In the genomic region with DNA sequence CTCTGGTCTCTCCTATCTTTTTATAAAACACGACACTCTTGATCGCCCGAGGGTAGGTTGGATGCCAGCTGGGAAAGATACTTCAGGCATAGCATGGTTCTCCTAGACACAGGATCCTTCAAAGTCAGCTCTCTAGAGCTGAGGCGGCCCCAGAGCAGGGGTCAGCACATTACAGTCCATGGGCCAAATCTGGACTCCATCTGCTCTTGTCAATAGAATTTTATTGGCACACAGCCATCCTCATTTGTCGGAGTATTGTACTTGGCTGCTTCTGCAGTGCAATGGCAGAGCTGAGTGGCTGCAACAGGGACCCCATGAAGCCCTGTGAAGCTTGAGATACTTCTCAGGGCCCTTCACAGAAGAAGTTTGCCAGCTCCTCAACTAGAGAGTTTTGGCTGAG, we compare ENCODE assay signal across 15 mouse cellular contexts. TPM values are rescaled to one million over a fixed set of nuclear protein-coding genes. Genes with fewer than 3 reads are reported as not detected.
DNase-seq lines count a peak whose midpoint lies in the region; ATAC-seq and TF ChIP-seq lines count a peak whose summit lies in the region.
"Had no signal": no experiment of that assay in that cellular context is flagged by ENCODE, and none has a peak within 500 bp of the region (broad histone marks: within the 10 kb centered on the region; RNA-seq: fewer than 3 reads in every experiment).

No protein-coding gene starts in this region.

- 51% methylated on average over 5 of the region's 5 CpGs for WGBS in intestine, embryonic 16.5 days
- WGBS in intestine, postnatal 0 days: 39% methylated on average over 5 of the region's 5 CpGs
- WGBS in lung, embryonic 16.5 days: 17% methylated on average over 5 of the region's 5 CpGs
- 41% methylated on average over 5 of the region's 5 CpGs for WGBS in lung, adult 2 months
- WGBS in embryonic facial prominence, embryonic 10.5 days: 72% methylated on average over 5 of the region's 5 CpGs
- WGBS in limb, embryonic 14.5 days: 58% methylated on average over 5 of the region's 5 CpGs
- 68% methylated on average over 5 of the region's 5 CpGs for WGBS in liver, postnatal 0 days (ENCODE audit: insufficient replicate concordance)

- ATAC-seq in intestine, embryonic 16.5 days: 0 out of 2 replicates have a peak, but pooled peaks have one; percentile 23
- ATAC-seq in intestine, postnatal 0 days: no peak
- ATAC-seq in lung, embryonic 16.5 days (ENCODE audit: low read depth): peak; percentile 83
- peak; percentile 56 for ATAC-seq in limb, embryonic 14.5 days (ENCODE audit: low FRiP score, low read depth)
- no peak for ATAC-seq in liver, postnatal 0 days
- ATAC-seq: activated CD4-positive, CD25-positive, alpha-beta regulatory T cell, adult 4 months had no signal

- H3K4me3 ChIP-seq in intestine, embryonic 16.5 days (ENCODE audit: low read length): no peak overlapping the region
- H3K4me3 ChIP-seq in intestine, postnatal 0 days (ENCODE audit: low read depth, low read length): no peak overlapping the region
- H3K4me3 ChIP-seq in lung, embryonic 16.5 days (ENCODE audit: low read length): no peak overlapping the region
- H3K4me3 ChIP-seq in lung, adult 2 months (replicated peaks; ENCODE audit: extremely low read depth, low read depth, low read length): no peak overlapping the region
- H3K4me3 ChIP-seq in embryonic facial prominence, embryonic 10.5 days: no peak overlapping the region
- H3K4me3 ChIP-seq in limb, embryonic 14.5 days (replicated peaks; ENCODE audit: low read length): no peak overlapping the region
- no peak overlapping the region for H3K4me3 ChIP-seq in liver, postnatal 0 days (ENCODE audit: low read depth, low read length)
- H3K4me3 ChIP-seq: heart, embryonic 13.5 days; hindbrain, embryonic 15.5 days had no signal

- no peaks in the 10 kb centered on the region for H3K9me3 ChIP-seq in intestine, embryonic 16.5 days (ENCODE audit: control insufficient read depth, low read length)
- no peaks in the 10 kb centered on the region for H3K9me3 ChIP-seq in intestine, postnatal 0 days (ENCODE audit: control insufficient read depth)
- H3K9me3 ChIP-seq in lung, embryonic 16.5 days (ENCODE audit: control insufficient read depth, low read length): peaks cover 6% of the 10 kb centered on the region
- H3K9me3 ChIP-seq in embryonic facial prominence, embryonic 10.5 days: peaks cover 3% of the 10 kb centered on the region
- no peaks in the 10 kb centered on the region for H3K9me3 ChIP-seq in limb, embryonic 14.5 days (ENCODE audit: control insufficient read depth, low read length)
- no peaks in the 10 kb centered on the region for H3K9me3 ChIP-seq in liver, postnatal 0 days (ENCODE audit: low read length)
- H3K9me3 ChIP-seq: hindbrain, embryonic 15.5 days had no signal

- no peak for DNase-seq in lung, adult 2 months
- no peak for DNase-seq in embryonic facial prominence, embryonic 10.5 days (ENCODE audit: low spot score)
- peak; percentile 72 for DNase-seq in limb, embryonic 14.5 days (ENCODE audit: low spot score)
- DNase-seq in liver, postnatal 0 days: no peak
- DNase-seq: adrenal gland, postnatal 36 days; cerebellum, postnatal 36 days; lung, adult 18-20 months; right cerebral cortex, postnatal 25 days; thymus, postnatal 25 days had no signal

- H3K4me1 ChIP-seq in intestine, embryonic 16.5 days (ENCODE audit: control insufficient read depth, insufficient read depth, low read length): 0 out of 2 replicates have a peak, but pooled peaks cover 6% of the 10 kb centered on the region
- H3K4me1 ChIP-seq in intestine, postnatal 0 days (replicated peaks; ENCODE audit: control insufficient read depth, insufficient read depth, low read length): no peaks in the 10 kb centered on the region
- peaks cover 27% of the 10 kb centered on the region for H3K4me1 ChIP-seq in lung, embryonic 16.5 days (replicated peaks; ENCODE audit: control insufficient read depth, insufficient read depth, low read length)
- no peaks in the 10 kb centered on the region for H3K4me1 ChIP-seq in lung, adult 2 months (ENCODE audit: control insufficient read depth, insufficient read depth, low read length)
- H3K4me1 ChIP-seq in embryonic facial prominence, embryonic 10.5 days: peaks cover 40% of the 10 kb centered on the region
- peaks cover 13% of the 10 kb centered on the region; the same call in 1 of the 2 replicates for H3K4me1 ChIP-seq in limb, embryonic 14.5 days (ENCODE audit: control insufficient read depth, insufficient read depth, low read length)
- H3K4me1 ChIP-seq in liver, postnatal 0 days (ENCODE audit: insufficient read depth): peaks cover 4% of the 10 kb centered on the region; the same call in 1 of the 2 replicates

- H3K27ac ChIP-seq in intestine, embryonic 16.5 days (ENCODE audit: low read length): no peak overlapping the region
- H3K27ac ChIP-seq in intestine, postnatal 0 days (ENCODE audit: low read depth, low read length): no peak overlapping the region
- no peak overlapping the region for H3K27ac ChIP-seq in lung, embryonic 16.5 days (ENCODE audit: low read length)
- peak overlapping the region; percentile 87; the same call in 1 of the 2 replicates for H3K27ac ChIP-seq in embryonic facial prominence, embryonic 10.5 days (replicated peaks)
- H3K27ac ChIP-seq in limb, embryonic 14.5 days (replicated peaks; ENCODE audit: low read depth, low read length): no peak overlapping the region
- H3K27ac ChIP-seq in liver, postnatal 0 days (ENCODE audit: low read depth): no peak overlapping the region
- H3K27ac ChIP-seq: hindbrain, embryonic 15.5 days had no signal

- H3K9ac ChIP-seq in intestine, embryonic 16.5 days (ENCODE audit: low read depth, low read length): no peak overlapping the region
- H3K9ac ChIP-seq in intestine, postnatal 0 days (ENCODE audit: low read depth, low read length): no peak overlapping the region
- no peak overlapping the region for H3K9ac ChIP-seq in lung, embryonic 16.5 days (ENCODE audit: low read length)
- H3K9ac ChIP-seq in limb, embryonic 14.5 days (ENCODE audit: low read depth, low read length, severe bottlenecking): no peak overlapping the region
- H3K9ac ChIP-seq in liver, postnatal 0 days (replicated peaks): no peak overlapping the region
- H3K9ac ChIP-seq: heart, embryonic 13.5 days; hindbrain, embryonic 15.5 days had no signal

- no peak for TF ChIP-seq EP300 in liver, postnatal 0 days (IDR thresholded peaks at IDR 0.05; ENCODE audit: low read depth)

- TF ChIP-seq CTCF in intestine, postnatal 0 days (IDR thresholded peaks at IDR 0.05; ENCODE audit: low read depth): no peak
- no peak for TF ChIP-seq CTCF in lung, adult 2 months (IDR thresholded peaks at IDR 0.05; ENCODE audit: insufficient read depth, low read length)
- no peak for TF ChIP-seq CTCF in liver, postnatal 0 days (IDR thresholded peaks at IDR 0.05; ENCODE audit: low read depth)

- H3K4me2 ChIP-seq in intestine, embryonic 16.5 days (ENCODE audit: low read depth, low read length): no peak overlapping the region
- H3K4me2 ChIP-seq in intestine, postnatal 0 days (replicated peaks; ENCODE audit: low read depth): no peak overlapping the region
- no peak overlapping the region for H3K4me2 ChIP-seq in lung, embryonic 16.5 days (ENCODE audit: low read depth, low read length)
- no peak overlapping the region for H3K4me2 ChIP-seq in limb, embryonic 14.5 days (replicated peaks; ENCODE audit: low read depth, low read length, severe bottlenecking)
- no peak overlapping the region for H3K4me2 ChIP-seq in liver, postnatal 0 days (ENCODE audit: low read depth, low read length)
- H3K4me2 ChIP-seq: heart, embryonic 13.5 days; hindbrain, embryonic 15.5 days had no signal

- H3K27me3 ChIP-seq in intestine, embryonic 16.5 days (replicated peaks; ENCODE audit: control insufficient read depth, insufficient read depth, low read length): no peaks in the 10 kb centered on the region
- no peaks in the 10 kb centered on the region for H3K27me3 ChIP-seq in intestine, postnatal 0 days (replicated peaks; ENCODE audit: control insufficient read depth, insufficient read depth, low read length)
- H3K27me3 ChIP-seq in lung, embryonic 16.5 days (ENCODE audit: control insufficient read depth, insufficient read depth, low read depth, low read length): no peaks in the 10 kb centered on the region
- H3K27me3 ChIP-seq in embryonic facial prominence, embryonic 10.5 days (replicated peaks; ENCODE audit: low read depth, poor library complexity, severe bottlenecking): 0 out of 2 replicates have a peak, but pooled peaks cover 6% of the 10 kb centered on the region
- no peaks in the 10 kb centered on the region for H3K27me3 ChIP-seq in limb, embryonic 14.5 days (ENCODE audit: control insufficient read depth, insufficient read depth, low read length)
- no peaks in the 10 kb centered on the region for H3K27me3 ChIP-seq in liver, postnatal 0 days (ENCODE audit: insufficient read depth, low read length)
- H3K27me3 ChIP-seq: heart, embryonic 13.5 days; hindbrain, embryonic 15.5 days had no signal

- no peak for TF ChIP-seq POLR2A in lung, adult 2 months (IDR thresholded peaks at IDR 0.05; ENCODE audit: borderline replicate concordance, extremely low read depth, low read depth, low read length)
- TF ChIP-seq POLR2A in limb, embryonic 14.5 days (IDR thresholded peaks at IDR 0.05; ENCODE audit: borderline replicate concordance, extremely low read depth, insufficient read depth, insufficient read length): no peak

- no peaks in the 10 kb centered on the region for H3K36me3 ChIP-seq in intestine, embryonic 16.5 days (ENCODE audit: control insufficient read depth, insufficient read depth, low read length)
- no peaks in the 10 kb centered on the region for H3K36me3 ChIP-seq in intestine, postnatal 0 days (ENCODE audit: control insufficient read depth, insufficient read depth)
- no peaks in the 10 kb centered on the region for H3K36me3 ChIP-seq in lung, embryonic 16.5 days (ENCODE audit: control insufficient read depth, insufficient read depth, low read length)
- H3K36me3 ChIP-seq in embryonic facial prominence, embryonic 10.5 days (replicated peaks): no peaks in the 10 kb centered on the region
- no peaks in the 10 kb centered on the region for H3K36me3 ChIP-seq in limb, embryonic 14.5 days (ENCODE audit: control insufficient read depth, insufficient read depth, low read length)
- H3K36me3 ChIP-seq in liver, postnatal 0 days (replicated peaks; ENCODE audit: insufficient read depth, low read length): no peaks in the 10 kb centered on the region
- H3K36me3 ChIP-seq: heart, embryonic 13.5 days; hindbrain, embryonic 15.5 days had no signal

RNA-seq across cellular contexts. Expression of gene Igfbp2, which starts 9.1 kb away (rescaled TPM):
- 127 and 139 TPM in 2 replicates for polyA plus RNA-seq in intestine, embryonic 16.5 days (2015; fragmentation: Nextera tagmentation; extraction: Ambion mirVana)
- 75.6 and 94.0 TPM in 2 replicates for polyA plus RNA-seq in intestine, postnatal 0 days (2015; fragmentation: Nextera tagmentation; extraction: Ambion mirVana)
- polyA plus RNA-seq in lung, embryonic 16.5 days (2015; fragmentation: Nextera tagmentation; extraction: Ambion mirVana): 213 and 233 TPM in 2 replicates
- 308 and 450 TPM in 2 replicates for polyA plus RNA-seq in lung, adult 2 months (2012; rRNA removed)
- 474 and 479 TPM in 2 replicates for polyA plus RNA-seq in embryonic facial prominence, embryonic 10.5 days (2016; fragmentation: Nextera tagmentation; extraction: Ambion mirVana)
- 287 and 384 TPM in 2 replicates for polyA plus RNA-seq in limb, embryonic 14.5 days (2012; rRNA removed)
- polyA plus RNA-seq in limb, embryonic 14.5 days (2014; fragmentation: Nextera tagmentation; extraction: Ambion mirVana): 343 and 395 TPM in 2 replicates
- 3,364 and 3,428 TPM in 2 replicates for polyA plus RNA-seq in liver, postnatal 0 days (2015; fragmentation: Nextera tagmentation; extraction: Ambion mirVana)
- polyA plus RNA-seq: activated CD4-positive, CD25-positive, alpha-beta regulatory T cell, adult 4 months had no signal

RNA-seq across cellular contexts. Expression of gene Igfbp5, which starts 59.5 kb away (rescaled TPM):
- polyA plus RNA-seq in intestine, embryonic 16.5 days (2015; fragmentation: Nextera tagmentation; extraction: Ambion mirVana): 25.7 and 27.8 TPM in 2 replicates
- 14.3 and 14.6 TPM in 2 replicates for polyA plus RNA-seq in intestine, postnatal 0 days (2015; fragmentation: Nextera tagmentation; extraction: Ambion mirVana)
- polyA plus RNA-seq in lung, embryonic 16.5 days (2015; fragmentation: Nextera tagmentation; extraction: Ambion mirVana): 58.7 and 72.4 TPM in 2 replicates
- polyA plus RNA-seq in lung, adult 2 months (2012; rRNA removed): 91.2 and 118 TPM in 2 replicates
- 75.4 and 87.4 TPM in 2 replicates for polyA plus RNA-seq in embryonic facial prominence, embryonic 10.5 days (2016; fragmentation: Nextera tagmentation; extraction: Ambion mirVana)
- polyA plus RNA-seq in limb, embryonic 14.5 days (2012; rRNA removed): 332 and 333 TPM in 2 replicates
- polyA plus RNA-seq in limb, embryonic 14.5 days (2014; fragmentation: Nextera tagmentation; extraction: Ambion mirVana): 114 and 118 TPM in 2 replicates
- polyA plus RNA-seq in liver, postnatal 0 days (2015; fragmentation: Nextera tagmentation; extraction: Ambion mirVana): 2.4 and 2.5 TPM in 2 replicates
- polyA plus RNA-seq: activated CD4-positive, CD25-positive, alpha-beta regulatory T cell, adult 4 months had no signal

Comparison
In these comparisons a context has a peak if more than half of its experiments do, and no peak if none do; other contexts are left out.
1. ATAC-seq: peak in intestine, embryonic 16.5 days (single experiment), lung, embryonic 16.5 days (single experiment) and limb, embryonic 14.5 days (single experiment); none in intestine, postnatal 0 days (single experiment) and liver, postnatal 0 days (single experiment).